In the genomic region with DNA sequence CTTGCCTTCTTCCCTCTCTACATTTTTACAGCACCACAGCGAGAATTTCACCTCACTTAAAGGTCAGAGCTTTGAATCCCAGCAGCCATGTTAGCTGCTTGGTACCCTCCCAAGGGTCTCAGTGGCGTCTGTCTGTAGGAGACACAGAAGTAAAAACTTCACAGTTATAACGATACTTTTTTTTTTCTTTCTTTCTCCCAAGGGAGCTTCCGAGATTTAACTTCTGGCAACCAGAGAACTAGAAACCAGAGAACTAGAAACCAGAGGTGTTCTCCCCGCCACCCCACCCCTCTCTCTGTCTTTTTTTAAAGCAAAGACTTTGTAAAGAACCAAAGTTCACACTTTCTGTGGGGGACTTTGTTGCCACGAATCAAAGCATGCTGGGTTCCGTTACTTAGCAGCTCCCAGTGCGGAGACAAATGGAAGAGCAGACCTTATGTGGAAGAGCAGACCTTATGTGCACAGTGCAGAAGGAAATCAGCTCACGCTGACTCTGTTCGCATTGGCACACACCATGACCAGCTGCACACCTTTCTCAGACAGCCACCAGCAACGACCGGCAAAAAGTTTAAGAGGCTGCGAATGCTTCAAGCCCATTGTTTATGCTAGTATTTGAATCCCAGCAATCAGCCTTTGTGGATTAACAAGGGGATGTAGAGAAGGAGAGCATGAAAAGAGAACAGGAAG, we compare ENCODE assay signal across 22 mouse cellular contexts.
A peak's percentile ranks its signal among the peaks of the same experiment; 100 is the strongest.
DNase-seq lines count a peak whose midpoint lies in the region; ATAC-seq and TF ChIP-seq lines count a peak whose summit lies in the region.
"Had no signal": no experiment of that assay in that cellular context is flagged by ENCODE, and none has a peak within 500 bp of the region (broad histone marks: within the 10 kb centered on the region; RNA-seq: fewer than 3 reads in every experiment).

No protein-coding gene starts in this region.

- peak; percentile 39 to 51 for DNase-seq in cerebellum, postnatal 14 days
- no peak for DNase-seq in cerebellum, adult 2 months
- no peak for DNase-seq in hindbrain, embryonic 10.5 days (ENCODE audit: low spot score)
- no peak for DNase-seq in hindbrain, embryonic 11.5 days (ENCODE audit: low spot score)
- no peak for DNase-seq in limb, embryonic 10.5 days (ENCODE audit: low spot score)
- no peak for DNase-seq in lung, postnatal 10 days
- DNase-seq: adrenal gland, postnatal 14 days; gastrocnemius, postnatal 14 days; heart, adult 18-20 months; kidney, adult 18-20 months; kidney, postnatal 4 days; liver; right cerebral cortex, postnatal 14 days; spleen, adult 18-20 months had no signal

- 23% methylated on average over 13 of the region's 13 CpGs for WGBS in cerebellum, adult 2 months
- WGBS in hindbrain, embryonic 10.5 days: 67% methylated on average over 13 of the region's 13 CpGs
- WGBS in hindbrain, embryonic 11.5 days: 67% methylated on average over 13 of the region's 13 CpGs
- WGBS in limb, embryonic 12.5 days: 60% methylated on average over 13 of the region's 13 CpGs
- WGBS in limb, embryonic 10.5 days: 70% methylated on average over 13 of the region's 13 CpGs
- WGBS in limb, embryonic 13.5 days: 50% methylated on average over 13 of the region's 13 CpGs

- no peak overlapping the region for H3K4me2 ChIP-seq in hindbrain, embryonic 11.5 days (replicated peaks; ENCODE audit: low read depth, low read length)
- 0 out of 2 replicates have a peak overlapping the region, but pooled peaks have one; percentile 10 for H3K4me2 ChIP-seq in limb, embryonic 12.5 days
- peak overlapping the region; percentile 17; the same call in 1 of the 2 replicates for H3K4me2 ChIP-seq in limb, embryonic 13.5 days (replicated peaks)
- H3K4me2 ChIP-seq: heart, embryonic 13.5 days; midbrain, embryonic 12.5 days; neural tube, embryonic 12.5 days had no signal

- H3K4me3 ChIP-seq in cerebellum, adult 2 months (replicated peaks; ENCODE audit: insufficient read depth, low read depth, low read length): no peak overlapping the region
- no peak overlapping the region for H3K4me3 ChIP-seq in hindbrain, embryonic 10.5 days
- no peak overlapping the region for H3K4me3 ChIP-seq in hindbrain, embryonic 11.5 days (ENCODE audit: low read depth, low read length)
- no peak overlapping the region for H3K4me3 ChIP-seq in limb, embryonic 12.5 days (replicated peaks)
- no peak overlapping the region for H3K4me3 ChIP-seq in limb, embryonic 10.5 days
- H3K4me3 ChIP-seq in limb, embryonic 13.5 days: no peak overlapping the region
- H3K4me3 ChIP-seq: embryonic facial prominence, embryonic 10.5 days; heart, embryonic 13.5 days; midbrain, embryonic 12.5 days; neural tube, embryonic 12.5 days had no signal

- ATAC-seq in hindbrain, embryonic 11.5 days (ENCODE audit: low FRiP score): no peak
- no peak for ATAC-seq in limb, embryonic 12.5 days (ENCODE audit: insufficient number of reproducible peaks, insufficient read depth, low FRiP score, low TSS enrichment, low read depth)
- no peak for ATAC-seq in limb, embryonic 13.5 days (ENCODE audit: low FRiP score, low read depth)
- ATAC-seq: forebrain, embryonic 16.5 days; lung, postnatal 0 days had no signal

- no peak for TF ChIP-seq CTCF in cerebellum, adult 2 months (IDR thresholded peaks at IDR 0.05; ENCODE audit: borderline replicate concordance, insufficient read depth, low read depth, low read length)

- no peak overlapping the region for H3K27ac ChIP-seq in cerebellum, adult 2 months (ENCODE audit: insufficient read depth, low read length)
- H3K27ac ChIP-seq in hindbrain, embryonic 10.5 days: peak overlapping the region; percentile 54
- no peak overlapping the region for H3K27ac ChIP-seq in hindbrain, embryonic 11.5 days (ENCODE audit: low read depth, low read length)
- 0 out of 2 replicates have a peak overlapping the region, but pooled peaks have one; percentile 41 for H3K27ac ChIP-seq in limb, embryonic 12.5 days
- no peak overlapping the region for H3K27ac ChIP-seq in limb, embryonic 10.5 days
- no peak overlapping the region for H3K27ac ChIP-seq in limb, embryonic 13.5 days
- H3K27ac ChIP-seq: embryonic facial prominence, embryonic 10.5 days; heart, embryonic 13.5 days; midbrain, embryonic 12.5 days; neural tube, embryonic 12.5 days had no signal

- TF ChIP-seq POLR2A in cerebellum, adult 2 months (IDR thresholded peaks at IDR 0.05; ENCODE audit: borderline replicate concordance, insufficient read depth, low read length): no peak

- H3K36me3 ChIP-seq in hindbrain, embryonic 10.5 days: no peaks in the 10 kb centered on the region
- no peaks in the 10 kb centered on the region for H3K36me3 ChIP-seq in hindbrain, embryonic 11.5 days (ENCODE audit: control insufficient read depth, insufficient read depth, low read length)
- no peaks in the 10 kb centered on the region for H3K36me3 ChIP-seq in limb, embryonic 12.5 days
- H3K36me3 ChIP-seq in limb, embryonic 10.5 days: no peaks in the 10 kb centered on the region
- no peaks in the 10 kb centered on the region for H3K36me3 ChIP-seq in limb, embryonic 13.5 days
- H3K36me3 ChIP-seq: embryonic facial prominence, embryonic 10.5 days; heart, embryonic 13.5 days; midbrain, embryonic 12.5 days; neural tube, embryonic 12.5 days had no signal

- H3K4me1 ChIP-seq in cerebellum, adult 2 months (ENCODE audit: control insufficient read depth, insufficient read depth, low read length): no peaks in the 10 kb centered on the region
- H3K4me1 ChIP-seq in hindbrain, embryonic 10.5 days (replicated peaks): peaks cover 33% of the 10 kb centered on the region
- H3K4me1 ChIP-seq in hindbrain, embryonic 11.5 days (replicated peaks; ENCODE audit: control insufficient read depth, insufficient read depth, low read length): no peaks in the 10 kb centered on the region
- H3K4me1 ChIP-seq in limb, embryonic 12.5 days (replicated peaks): peaks cover 5% of the 10 kb centered on the region
- no peaks in the 10 kb centered on the region for H3K4me1 ChIP-seq in limb, embryonic 10.5 days
- H3K4me1 ChIP-seq in limb, embryonic 13.5 days: no peaks in the 10 kb centered on the region
- H3K4me1 ChIP-seq: heart, embryonic 13.5 days had no signal

- no peaks in the 10 kb centered on the region for H3K9me3 ChIP-seq in hindbrain, embryonic 10.5 days
- no peaks in the 10 kb centered on the region for H3K9me3 ChIP-seq in hindbrain, embryonic 11.5 days (ENCODE audit: control insufficient read depth, low read length)
- no peaks in the 10 kb centered on the region for H3K9me3 ChIP-seq in limb, embryonic 12.5 days
- no peaks in the 10 kb centered on the region for H3K9me3 ChIP-seq in limb, embryonic 10.5 days (replicated peaks)
- no peaks in the 10 kb centered on the region for H3K9me3 ChIP-seq in limb, embryonic 13.5 days
- H3K9me3 ChIP-seq: embryonic facial prominence, embryonic 10.5 days; heart, embryonic 13.5 days; midbrain, embryonic 12.5 days; neural tube, embryonic 12.5 days had no signal

- H3K27me3 ChIP-seq in cerebellum, adult 2 months (ENCODE audit: control insufficient read depth, insufficient read depth, low read length): no peaks in the 10 kb centered on the region; the same call in 1 of the 2 replicates
- no peaks in the 10 kb centered on the region for H3K27me3 ChIP-seq in hindbrain, embryonic 10.5 days (ENCODE audit: insufficient read depth, poor library complexity, severe bottlenecking)
- H3K27me3 ChIP-seq in hindbrain, embryonic 11.5 days (ENCODE audit: control insufficient read depth, insufficient read depth, low read length): no peaks in the 10 kb centered on the region
- H3K27me3 ChIP-seq in limb, embryonic 12.5 days: no peaks in the 10 kb centered on the region
- H3K27me3 ChIP-seq in limb, embryonic 10.5 days (ENCODE audit: low read depth, poor library complexity, severe bottlenecking): no peaks in the 10 kb centered on the region
- no peaks in the 10 kb centered on the region for H3K27me3 ChIP-seq in limb, embryonic 13.5 days
- H3K27me3 ChIP-seq: heart, embryonic 13.5 days; midbrain, embryonic 12.5 days; neural tube, embryonic 12.5 days had no signal

- no peak overlapping the region for H3K9ac ChIP-seq in hindbrain, embryonic 11.5 days (ENCODE audit: low read depth, low read length)
- no peak overlapping the region for H3K9ac ChIP-seq in limb, embryonic 12.5 days (replicated peaks)
- no peak overlapping the region for H3K9ac ChIP-seq in limb, embryonic 13.5 days
- H3K9ac ChIP-seq: heart, embryonic 13.5 days; midbrain, embryonic 12.5 days; neural tube, embryonic 12.5 days had no signal

Comparison
In these comparisons a context has a peak if more than half of its experiments do, and no peak if none do; other contexts are left out.
1. DNase-seq: peak in cerebellum, postnatal 14 days (2 of 2); none in cerebellum, adult 2 months (0 of 2), hindbrain, embryonic 10.5 days (single experiment), hindbrain, embryonic 11.5 days (single experiment), limb, embryonic 10.5 days (single experiment) and lung, postnatal 10 days (single experiment).
2. H3K27ac ChIP-seq: peak in hindbrain, embryonic 10.5 days (single experiment) and limb, embryonic 12.5 days (single experiment); none in cerebellum, adult 2 months (single experiment), hindbrain, embryonic 11.5 days (single experiment), limb, embryonic 10.5 days (single experiment) and limb, embryonic 13.5 days (single experiment).